Mouse (Mus musculus) spleen, adult 2 months (tissue): ENCODE data around the gene Gucy1b1. TPM values are rescaled to one million over a fixed set of nuclear protein-coding genes. Genes with fewer than 3 reads are reported as not detected.
A peak's percentile ranks its signal among the peaks of the same experiment; 100 is the strongest.

Experiments
- DNase-seq, 2 experiments: peaks; one replicate each; pipeline versions ENCODE4 v3.0.0 to v3.0.0-alpha.2; 2012 to 2021; ENCODE audit warnings: low spot score in 2 of 2, low read depth in 1 of 2
- H3K27ac ChIP-seq: fragments of 200-500 bp; 2 replicates; pipeline ENCODE4 v1.5.1; 2012; ENCODE audit warnings: low read length, inconsistent platforms; ENCODE audit not compliant: insufficient read depth
- H3K27me3 ChIP-seq: fragments of 200-500 bp; 2 replicates; pipeline ENCODE4 v1.6.1; 2012; ENCODE audit warnings: mild to moderate bottlenecking, moderate library complexity, low read length, inconsistent platforms; ENCODE audit not compliant: control insufficient read depth, insufficient read depth
- H3K36me3 ChIP-seq: fragments of 200-500 bp; 2 replicates; pipeline ENCODE4 v1.6.1; 2012; ENCODE audit warnings: mild to moderate bottlenecking, low read length, inconsistent platforms; ENCODE audit not compliant: control insufficient read depth, insufficient read depth
- H3K4me1 ChIP-seq: fragments of 200-500 bp; 2 replicates; pipeline ENCODE4 v1.6.1; 2011; ENCODE audit warnings: inconsistent platforms; ENCODE audit not compliant: control insufficient read depth, insufficient read depth, insufficient read length
- H3K4me3 ChIP-seq: fragments of 200-500 bp; 2 replicates; pipeline ENCODE4 v1.5.1; 2011; ENCODE audit warnings: mild to moderate bottlenecking, inconsistent platforms; ENCODE audit not compliant: insufficient read depth, insufficient read length; ENCODE audit errors: extremely low read depth
- CTCF ChIP-seq: fragments of 200-500 bp; IDR thresholded peaks from 2 replicates; pipeline ENCODE4 v1.5.1; 2011; ENCODE audit warnings: mild to moderate bottlenecking, inconsistent platforms; ENCODE audit not compliant: insufficient read depth, insufficient read length, insufficient replicate concordance; ENCODE audit errors: extremely low read depth
- POLR2A ChIP-seq: fragments of 200-500 bp; IDR thresholded peaks from 2 replicates; pipeline ENCODE4 v1.6.1; 2011; ENCODE audit warnings: low read depth, low read length, inconsistent platforms
- WGBS: fragments of 180-500 bp; shearing (Covaris S2); methylation state at CpG from one replicate; pipeline ENCODE4 v1.1.7; 2018; 5-methylcytosine and 5-hydroxymethylcytosine counted together
- polyA plus RNA-seq: library from polyadenylated mRNA; depleted of rRNA; stranded (reverse); fragments of >200 nt; gene quantifications from 2 replicates; pipeline ENCODE4 v1.2.3, GENCODE M21; 2012

Gene Gucy1b1
- polyA plus RNA-seq, 1 experiment, result 2.4 TPM

GRCm38 (mm10) chr3:82051468-82051867, 23.0 kb downstream of the Gucy1b1 start:
- Histone ChIP-seq H3K27me3 (no peaks in the 10 kb centered on the region), H3K27ac (no peak overlapping the region), H3K4me1 (no peaks in the 10 kb centered on the region), H3K4me3 (no peak overlapping the region), H3K36me3 (no peaks in the 10 kb centered on the region)
- TF ChIP-seq CTCF (no peak), POLR2A (no peak)
- no peak for DNase-seq

- 80% methylated on average over 7 of the region's 7 CpGs for WGBS
- no peaks in the 10 kb centered on the region for H3K36me3 ChIP-seq
- no peaks in the 10 kb centered on the region for H3K4me1 ChIP-seq
- H3K4me3 ChIP-seq, result no peak overlapping the region
- H3K27me3 ChIP-seq, result no peaks in the 10 kb centered on the region
- TF ChIP-seq POLR2A (no peak), CTCF (no peak)
- DNase-seq, result no peak
- H3K27ac ChIP-seq, result no peak overlapping the region
These were observed 25.8 kb downstream of the Gucy1b1 start for GRCm38 (mm10) chr3:82048681-82049080.

- H3K27me3 ChIP-seq, result no peaks in the 10 kb centered on the region
- no peak for DNase-seq
- 94% methylated on average over 4 of the region's 4 CpGs for WGBS
- H3K4me3 ChIP-seq, result no peak overlapping the region
- H3K36me3 ChIP-seq, result no peaks in the 10 kb centered on the region
- no peak for TF ChIP-seq POLR2A
- TF ChIP-seq CTCF, result no peak
- no peaks in the 10 kb centered on the region for H3K4me1 ChIP-seq
- H3K27ac ChIP-seq, result no peak overlapping the region
These were observed 26.4 kb downstream of the Gucy1b1 start for GRCm38 (mm10) chr3:82048078-82048477.

- no peaks in the 10 kb centered on the region for H3K36me3 ChIP-seq
These were observed 27.3 kb downstream of the Gucy1b1 start for GRCm38 (mm10) chr3:82047100-82047753.

GRCm38 (mm10) chr3:82046087-82046486, 28.4 kb downstream of the Gucy1b1 start:
- TF ChIP-seq CTCF (no peak), POLR2A (no peak)
- Histone ChIP-seq H3K36me3 (no peaks in the 10 kb centered on the region), H3K27ac (no peak overlapping the region), H3K27me3 (no peaks in the 10 kb centered on the region), H3K4me1 (no peaks in the 10 kb centered on the region), H3K4me3 (no peak overlapping the region)
- DNase-seq, result no peak
- 88% methylated on average over 8 of the region's 8 CpGs for WGBS

More at GRCm38 (mm10) chr3:82047100-82047753, 27.3 kb downstream of the Gucy1b1 start:
- DNase-seq, result no peak
- 38% methylated on average over 8 of the region's 8 CpGs for WGBS
- Histone ChIP-seq H3K27me3 (no peaks in the 10 kb centered on the region), H3K4me3 (no peak overlapping the region), H3K27ac (no peak overlapping the region), H3K4me1 (no peaks in the 10 kb centered on the region)
- TF ChIP-seq CTCF (peak; percentile 16; the same call in 1 of the 2 replicates), POLR2A (no peak)

GRCm38 (mm10) chr3:82044902-82045301, 29.6 kb downstream of the Gucy1b1 start:
- H3K27ac ChIP-seq, result no peak overlapping the region
- H3K36me3 ChIP-seq, result no peaks in the 10 kb centered on the region
- 91% methylated on average over 5 of the region's 5 CpGs for WGBS
- no peak overlapping the region for H3K4me3 ChIP-seq
- no peak for DNase-seq
- H3K27me3 ChIP-seq, result no peaks in the 10 kb centered on the region
- no peaks in the 10 kb centered on the region for H3K4me1 ChIP-seq
- TF ChIP-seq POLR2A (no peak), CTCF (no peak)

GRCm38 (mm10) chr3:82043676-82044075, 30.8 kb downstream of the Gucy1b1 start:
- H3K4me3 ChIP-seq, result no peak overlapping the region
- H3K4me1 ChIP-seq, result no peaks in the 10 kb centered on the region
- H3K27ac ChIP-seq, result no peak overlapping the region
- H3K27me3 ChIP-seq, result no peaks in the 10 kb centered on the region
- TF ChIP-seq POLR2A (no peak), CTCF (no peak)
- H3K36me3 ChIP-seq, result no peaks in the 10 kb centered on the region
- WGBS, result 89% methylated on average over 6 of the region's 6 CpGs
- DNase-seq, result no peak
